Mouse (Mus musculus): Measurements from ENCODE around the gene Syt12.

DNA sequence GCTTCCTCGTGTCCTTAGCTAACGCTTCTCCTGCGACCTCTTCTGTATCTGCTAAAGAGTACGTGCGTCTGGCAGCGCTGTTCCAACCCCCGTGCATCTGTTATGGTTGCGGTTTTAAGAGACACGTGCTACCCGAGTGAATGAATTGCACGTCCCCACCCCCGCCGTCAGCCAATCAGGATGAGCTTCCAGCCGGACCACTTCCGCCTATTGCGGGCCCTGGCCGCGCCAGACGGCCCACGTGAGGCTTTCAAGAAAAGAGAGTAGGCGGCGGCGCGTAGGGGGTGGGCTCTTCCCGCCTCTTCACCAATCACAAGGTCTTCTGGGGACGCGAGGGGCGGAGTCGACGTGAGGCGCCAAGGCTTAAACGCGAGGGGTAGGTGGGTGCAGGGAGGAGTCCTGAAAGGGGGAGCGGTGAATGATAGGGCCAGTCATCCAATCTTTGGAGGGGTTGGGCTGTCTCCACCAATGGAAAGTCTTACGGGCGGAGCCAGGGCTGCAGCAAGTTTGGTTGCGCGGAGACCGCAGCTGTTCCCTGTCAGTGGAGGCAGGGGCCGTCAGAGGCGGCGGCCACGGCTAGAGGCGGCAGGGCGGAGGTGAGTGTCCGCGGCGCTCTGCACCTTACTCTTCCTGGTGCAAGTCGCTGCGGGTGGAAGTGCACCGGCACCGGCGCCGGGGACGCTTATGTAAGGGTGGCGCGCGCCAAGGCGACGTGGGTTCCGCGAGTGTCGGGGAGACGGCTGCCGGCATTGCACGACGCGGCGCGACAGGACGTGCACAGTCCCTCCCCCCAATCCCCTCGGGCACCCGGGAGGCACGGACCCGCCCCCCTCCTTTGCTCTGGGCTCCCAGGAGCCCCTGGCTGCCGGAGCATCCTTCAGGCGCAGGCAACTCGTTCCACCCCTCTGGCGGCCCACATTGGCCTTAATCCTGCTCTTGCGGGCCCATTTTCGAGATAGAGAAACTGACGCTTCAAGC, 33.0 kb upstream of the Syt12 start, which contains the start of gene Pcx:
- TF ChIP-seq CTCF (IDR thresholded peaks at IDR 0.05; ENCODE audit: low read depth) (no peak), EP300 (IDR thresholded peaks at IDR 0.05; ENCODE audit: low read depth) (peak; percentile 90)

All from liver, postnatal 0 days (tissue).